Mouse (Mus musculus) urinary bladder, adult 18-20 months (tissue): ENCODE data around the gene 4930518I15Rik.
"Not testable (repeated sequence)": the region's sequence is repeated elsewhere in the genome, so short reads cannot be mapped to it uniquely, and the experiment has no call there.

Experiments
- DNase-seq, 2 experiments: peaks; one replicate each; pipeline ENCODE4 v3.0.0; 2022; ENCODE audit warnings: low spot score in 2 of 2, mixed read lengths in 2 of 2

Gene 4930518I15Rik

GRCm38 (mm10) chr2:156843331-156843730 lies 14.4 kb downstream of the 4930518I15Rik start:
- DNase-seq: no peak

DNA sequence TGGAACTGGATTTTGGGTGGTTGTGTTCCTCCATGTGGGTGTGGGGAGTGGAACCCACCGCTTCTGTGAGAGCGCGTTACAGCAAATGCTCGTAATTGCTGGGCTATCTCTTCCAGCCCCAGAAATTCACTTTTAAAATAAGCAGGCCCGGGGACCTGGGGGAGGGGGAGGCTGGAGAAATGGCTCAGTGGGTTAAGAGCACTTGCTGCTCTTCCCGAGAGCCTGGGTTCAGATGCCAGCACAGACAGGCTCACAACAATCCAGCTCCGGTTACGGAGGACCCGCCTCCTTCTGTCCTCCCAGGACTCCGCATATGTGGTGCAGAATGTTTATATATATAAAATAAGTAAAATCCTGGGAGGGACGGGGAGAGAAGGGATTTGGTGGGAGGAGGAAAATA lies 15.0 kb downstream of the 4930518I15Rik start:
- DNase-seq: no peak

GRCm38 (mm10) chr2:156841841-156842706 lies 15.7 kb downstream of the 4930518I15Rik start:
- no peak for DNase-seq

DNA sequence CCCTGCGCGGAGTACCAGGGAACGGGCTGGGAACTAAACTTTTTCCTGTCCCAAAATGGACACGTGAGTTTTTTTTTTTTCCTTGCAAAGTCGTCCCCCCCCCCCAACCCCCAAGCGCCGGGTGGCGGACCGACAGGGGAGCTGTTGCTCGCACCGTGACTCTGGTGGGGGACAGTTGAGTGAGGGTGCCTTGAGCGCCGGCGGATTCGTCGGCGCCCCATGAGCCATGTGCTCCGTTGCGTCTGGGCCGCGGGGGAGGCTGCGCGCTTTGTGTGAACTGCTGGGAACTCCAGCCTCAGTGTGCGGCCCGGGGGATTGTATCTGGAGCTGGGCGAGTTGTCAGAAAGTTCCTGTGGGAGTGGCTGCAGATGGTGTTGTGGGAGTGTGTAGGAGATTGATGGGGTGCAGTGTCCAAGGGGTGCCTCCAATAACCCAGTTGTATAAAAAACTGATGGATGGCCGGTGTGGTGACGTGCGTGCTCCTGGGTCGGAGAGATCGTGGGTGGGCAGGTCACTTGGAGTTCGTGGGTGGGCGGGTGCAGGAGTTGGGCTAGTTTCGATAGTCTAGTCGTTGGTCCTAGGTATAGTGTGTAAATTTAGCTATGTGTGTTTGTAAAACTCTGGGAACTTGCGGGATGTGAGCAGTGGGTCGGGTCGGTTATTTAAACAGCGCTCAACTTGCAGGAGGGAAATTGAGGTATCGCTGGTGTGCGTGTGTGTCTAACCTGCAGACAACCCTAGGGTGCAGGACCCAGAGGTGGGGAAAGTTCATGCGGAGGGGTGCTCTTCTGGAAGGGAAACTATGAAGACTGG lies 16.5 kb downstream of the 4930518I15Rik start:
- no peak for DNase-seq

DNA sequence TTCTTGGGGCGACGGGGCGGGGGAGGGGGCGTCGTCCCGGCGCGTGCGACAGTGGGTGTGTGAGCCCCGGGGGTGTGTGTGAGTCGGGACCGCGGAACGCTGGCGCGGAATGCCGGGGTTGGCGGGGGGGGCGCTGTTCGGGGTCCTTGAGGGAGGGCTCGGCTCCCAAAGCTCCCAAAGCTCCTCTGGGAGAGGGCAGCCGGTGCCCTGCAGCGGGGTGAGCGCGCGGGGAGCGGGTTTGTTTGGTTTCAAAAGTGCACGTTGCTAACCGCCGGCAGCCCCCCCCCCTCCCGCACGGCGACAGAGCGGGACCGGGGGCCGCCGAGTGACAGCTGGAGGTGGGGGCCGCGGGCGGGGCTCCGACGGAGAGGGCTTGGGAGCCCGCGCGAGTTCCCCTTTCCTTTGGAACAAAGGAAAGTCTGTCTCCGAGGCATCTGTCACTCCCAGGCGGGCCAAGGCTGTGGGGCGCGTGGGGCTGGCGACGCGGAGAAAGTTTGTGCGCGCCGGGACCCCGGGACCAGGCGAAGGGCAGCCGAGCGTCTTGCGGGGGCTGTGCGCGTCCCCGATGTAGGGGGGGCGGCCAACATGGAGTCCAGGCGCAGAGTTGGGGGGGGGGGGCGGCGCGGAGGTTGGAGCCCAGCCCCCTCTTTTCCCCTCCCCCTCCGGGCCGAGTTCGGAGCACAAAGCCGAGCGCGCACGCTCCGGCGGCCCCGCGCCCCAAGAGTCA lies 17.3 kb downstream of the 4930518I15Rik start:
- DNase-seq: no peak

GRCm38 (mm10) chr2:156839319-156840191 lies 18.2 kb downstream of the 4930518I15Rik start, which contains the start of gene Tgif2:
TSS of gene Tgif2 (plus strand) at chr2:156840007.
- DNase-seq: no peak

GRCm38 (mm10) chr2:156838839-156839238 lies 18.9 kb downstream of the 4930518I15Rik start:
- no peak for DNase-seq

DNA sequence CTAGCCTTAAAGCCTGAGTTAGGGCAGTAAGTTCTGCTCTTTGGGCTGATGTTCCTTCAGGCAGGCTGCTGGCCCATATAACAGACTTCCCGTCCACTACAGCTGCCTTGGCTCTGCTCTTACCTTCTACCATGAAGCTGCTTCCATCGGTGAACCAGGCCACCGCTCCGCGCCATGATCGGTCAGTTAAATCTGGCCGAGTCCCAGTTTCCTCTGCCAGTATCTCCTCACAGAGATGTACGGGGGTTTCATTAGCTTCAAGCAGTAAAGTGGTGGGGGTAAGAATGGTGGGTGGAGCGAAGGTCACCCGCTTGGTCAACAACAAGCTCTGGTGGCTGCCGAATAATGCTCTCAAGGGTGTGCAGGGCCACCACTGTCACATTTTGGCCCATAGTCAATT lies 23.4 kb downstream of the 4930518I15Rik start:
- no peak for DNase-seq

- DNase-seq: not testable (repeated sequence)
Observed at GRCm38 (mm10) chr2:156825128-156825527, 32.6 kb downstream of the 4930518I15Rik start.

DNA sequence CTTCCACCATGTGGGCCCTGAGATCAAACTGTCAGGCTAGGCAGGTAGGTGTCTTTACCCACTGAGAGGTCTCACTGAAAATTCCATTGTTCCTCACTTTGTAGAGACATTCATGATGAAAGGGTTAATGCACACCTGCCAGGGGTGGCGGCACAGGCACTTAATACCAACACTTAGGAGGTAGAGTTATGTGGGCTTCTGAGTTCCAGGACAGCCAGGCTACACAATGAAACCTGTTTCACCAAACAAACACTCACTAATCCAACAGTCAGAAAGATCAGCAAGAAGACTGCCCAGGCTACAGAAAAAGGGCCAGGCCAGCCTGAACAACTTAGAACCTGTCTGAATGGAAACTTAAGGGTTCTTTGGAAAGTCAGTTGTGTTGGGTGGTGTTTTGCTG lies 41.6 kb downstream of the 4930518I15Rik start:
- DNase-seq: no peak

GRCm38 (mm10) chr2:156815412-156815811 lies 42.3 kb downstream of the 4930518I15Rik start:
- no peak for DNase-seq

DNA sequence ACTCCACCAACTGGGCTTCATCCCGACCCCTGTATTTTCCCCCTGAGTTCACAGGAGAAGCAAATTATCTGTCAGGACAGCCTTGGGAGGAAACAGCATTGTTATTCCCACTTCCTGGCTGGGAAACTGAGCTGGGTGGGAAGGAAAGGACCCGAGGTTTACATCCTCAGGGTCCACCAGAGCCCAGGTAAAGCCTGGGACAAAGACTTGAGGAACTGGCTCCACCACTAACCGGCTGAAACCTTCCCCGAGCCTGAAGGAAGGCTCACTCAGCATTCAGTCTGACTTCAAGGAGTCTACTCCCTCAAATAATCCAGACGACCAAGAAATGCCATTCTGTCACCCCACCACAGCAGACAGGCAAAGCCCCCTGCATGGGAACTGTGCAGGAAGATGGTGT lies 42.9 kb downstream of the 4930518I15Rik start:
- no peak for DNase-seq

DNA sequence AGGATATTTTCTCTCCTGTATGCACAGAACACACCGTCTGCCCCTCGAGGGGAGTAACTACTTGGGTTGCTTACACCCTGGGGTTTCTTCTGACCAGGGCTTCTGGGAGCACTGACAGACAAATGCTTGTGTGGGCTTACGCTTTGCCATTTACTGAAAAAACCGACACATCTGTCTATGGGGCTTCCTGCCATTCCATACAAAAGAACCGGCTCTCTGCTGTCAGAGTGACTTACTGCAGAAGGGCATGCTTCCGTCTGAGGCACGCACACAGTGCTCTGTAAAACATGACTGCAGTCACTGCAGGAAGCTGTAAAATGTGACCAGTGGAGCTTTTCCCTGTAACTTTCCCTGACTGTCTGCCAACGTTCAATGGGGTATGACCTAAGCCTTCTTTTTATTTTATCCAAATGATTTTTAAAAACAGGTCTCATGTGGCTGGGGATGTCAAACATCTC lies 43.4 kb downstream of the 4930518I15Rik start:
- no peak for DNase-seq

GRCm38 (mm10) chr2:156811556-156811955 lies 46.2 kb downstream of the 4930518I15Rik start:
- DNase-seq: no peak

DNA sequence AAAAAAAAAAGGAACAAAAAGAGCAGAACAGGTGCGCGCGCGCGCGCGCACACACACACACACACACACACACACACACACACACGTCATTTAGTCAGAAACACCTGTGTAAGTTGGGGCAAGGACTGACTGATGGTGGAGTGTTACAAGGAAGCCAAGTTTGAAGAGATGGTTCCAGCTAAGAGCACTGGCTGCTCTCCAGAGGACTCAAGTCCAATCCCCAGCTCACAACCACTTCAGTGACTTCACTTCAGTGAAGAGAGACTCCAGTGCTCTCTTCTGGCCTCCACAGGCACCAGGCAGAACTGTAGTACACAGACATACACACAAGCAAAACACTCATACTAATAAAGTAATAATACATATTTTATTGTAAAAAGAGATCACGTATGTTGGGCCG lies 47.0 kb downstream of the 4930518I15Rik start:
- no peak for DNase-seq

- peak; percentile 8 to 42 for DNase-seq
Observed at GRCm38 (mm10) chr2:156809579-156809978, 48.2 kb downstream of the 4930518I15Rik start.

DNA sequence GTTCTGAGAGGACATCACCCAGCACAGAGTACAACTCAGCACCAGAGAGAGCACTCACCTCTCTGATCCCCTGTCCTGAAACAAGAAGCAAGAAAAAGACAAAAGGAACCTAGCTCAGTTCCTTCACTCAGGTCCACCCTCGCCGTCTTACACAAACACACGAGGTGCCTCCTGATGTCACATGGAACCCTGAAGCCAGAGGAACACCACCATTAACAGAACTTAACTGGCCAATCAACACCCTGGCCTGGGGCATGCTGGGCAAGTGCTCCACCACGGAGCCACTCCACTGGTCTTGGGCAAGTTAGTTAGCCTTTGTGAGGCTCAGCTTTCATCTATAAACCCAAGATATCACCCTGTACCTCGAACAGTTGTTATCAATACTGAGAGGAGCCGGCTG lies 50.9 kb downstream of the 4930518I15Rik start:
- DNase-seq: no peak
